Comparison of ENCODE assay signal across 30 mouse cellular contexts in the genomic region with DNA sequence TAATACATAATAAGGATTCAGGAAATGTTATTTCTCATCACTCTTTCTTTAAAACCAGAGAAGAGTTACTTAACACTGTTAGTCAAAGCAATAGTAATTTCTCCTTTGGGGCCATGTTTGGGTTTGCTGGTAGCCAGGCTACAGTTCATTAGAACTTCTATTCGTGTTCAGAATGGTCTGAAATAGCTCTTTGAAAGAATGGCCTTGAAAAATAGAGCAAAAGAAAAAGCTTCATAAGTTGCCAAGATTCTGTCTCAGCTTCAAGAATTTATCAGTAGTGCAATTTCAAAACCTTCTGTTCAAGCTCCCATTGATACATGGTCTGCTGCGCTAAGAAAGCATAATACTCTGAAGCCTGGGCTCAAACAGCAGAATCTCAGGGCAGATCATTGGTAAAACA. TPM values are rescaled to one million over a fixed set of nuclear protein-coding genes. Genes with fewer than 3 reads are reported as not detected.
DNase-seq lines count a peak whose midpoint lies in the region; ATAC-seq and TF ChIP-seq lines count a peak whose summit lies in the region.
"Had no signal": no experiment of that assay in that cellular context is flagged by ENCODE, and none has a peak within 500 bp of the region (broad histone marks: within the 10 kb centered on the region; RNA-seq: fewer than 3 reads in every experiment).

No protein-coding gene starts in this region.

- peak; percentile 43; the same call in 1 of the 2 replicates for ATAC-seq in forebrain, embryonic 16.5 days
- ATAC-seq in intestine, embryonic 14.5 days (replicated peaks; ENCODE audit: low FRiP score, low TSS enrichment, low read depth): no peak
- no peak for ATAC-seq in intestine, embryonic 15.5 days
- no peak for ATAC-seq in midbrain, postnatal 0 days (ENCODE audit: low FRiP score)
- no peak for ATAC-seq in midbrain, embryonic 16.5 days
- ATAC-seq: forebrain, embryonic 15.5 days; intestine, embryonic 16.5 days had no signal

- H3K4me3 ChIP-seq in forebrain, embryonic 16.5 days (replicated peaks; ENCODE audit: low read length): no peak overlapping the region
- H3K4me3 ChIP-seq in forebrain, embryonic 10.5 days: no peak overlapping the region
- no peak overlapping the region for H3K4me3 ChIP-seq in intestine, embryonic 14.5 days (ENCODE audit: low read depth, low read length)
- no peak overlapping the region for H3K4me3 ChIP-seq in intestine, embryonic 15.5 days (replicated peaks)
- H3K4me3 ChIP-seq in midbrain, postnatal 0 days (ENCODE audit: low read depth, low read length): no peak overlapping the region
- H3K4me3 ChIP-seq in midbrain, embryonic 16.5 days (ENCODE audit: low read depth, low read length): no peak overlapping the region
- H3K4me3 ChIP-seq: embryonic facial prominence, embryonic 10.5 days; embryonic facial prominence, embryonic 13.5 days; erythroblast, embryonic 14.5 days; forebrain, embryonic 15.5 days; heart, embryonic 12.5 days; heart, embryonic 15.5 days had no signal

- no peak for TF ChIP-seq CTCF in midbrain, postnatal 0 days (IDR thresholded peaks at IDR 0.05)

- 26% methylated on average over 2 of the region's 2 CpGs for WGBS in forebrain, embryonic 16.5 days
- WGBS in forebrain, embryonic 10.5 days: 91% methylated on average over 2 of the region's 2 CpGs
- 78% methylated on average over 2 of the region's 2 CpGs for WGBS in intestine, embryonic 14.5 days
- 81% methylated on average over 2 of the region's 2 CpGs for WGBS in intestine, embryonic 15.5 days
- WGBS in midbrain, postnatal 0 days: 80% methylated on average over 2 of the region's 2 CpGs
- WGBS in midbrain, embryonic 16.5 days: 83% methylated on average over 2 of the region's 2 CpGs

- no peak overlapping the region for H3K4me2 ChIP-seq in forebrain, embryonic 16.5 days (ENCODE audit: low read length)
- H3K4me2 ChIP-seq in intestine, embryonic 14.5 days (ENCODE audit: low read length): no peak overlapping the region
- H3K4me2 ChIP-seq in intestine, embryonic 15.5 days (replicated peaks): no peak overlapping the region
- no peak overlapping the region for H3K4me2 ChIP-seq in midbrain, postnatal 0 days (ENCODE audit: low read depth, low read length, poor library complexity, severe bottlenecking)
- H3K4me2 ChIP-seq in midbrain, embryonic 16.5 days (ENCODE audit: low read length): no peak overlapping the region
- H3K4me2 ChIP-seq: embryonic facial prominence, embryonic 13.5 days; forebrain, embryonic 15.5 days; heart, embryonic 12.5 days; heart, embryonic 15.5 days; hindbrain, embryonic 14.5 days had no signal

- no peaks in the 10 kb centered on the region for H3K27me3 ChIP-seq in forebrain, embryonic 16.5 days (replicated peaks; ENCODE audit: control insufficient read depth, insufficient read depth, low read length)
- H3K27me3 ChIP-seq in forebrain, embryonic 10.5 days (ENCODE audit: poor library complexity, severe bottlenecking): no peaks in the 10 kb centered on the region
- H3K27me3 ChIP-seq in intestine, embryonic 14.5 days (replicated peaks; ENCODE audit: control insufficient read depth, insufficient read depth, low read length): no peaks in the 10 kb centered on the region
- no peaks in the 10 kb centered on the region for H3K27me3 ChIP-seq in intestine, embryonic 15.5 days (replicated peaks)
- H3K27me3 ChIP-seq in midbrain, postnatal 0 days (ENCODE audit: insufficient read depth, low read length): no peaks in the 10 kb centered on the region
- no peaks in the 10 kb centered on the region for H3K27me3 ChIP-seq in midbrain, embryonic 16.5 days (ENCODE audit: control insufficient read depth, insufficient read depth, low read depth, low read length)
- H3K27me3 ChIP-seq: CH12.LX; embryonic facial prominence, embryonic 13.5 days; forebrain, embryonic 15.5 days; heart, embryonic 12.5 days; heart, embryonic 15.5 days had no signal

- H3K36me3 ChIP-seq in forebrain, embryonic 16.5 days (ENCODE audit: control insufficient read depth, insufficient read depth): peaks cover 7% of the 10 kb centered on the region; the same call in 1 of the 2 replicates
- peaks cover 83% of the 10 kb centered on the region for H3K36me3 ChIP-seq in forebrain, embryonic 10.5 days (replicated peaks)
- peaks cover 58% of the 10 kb centered on the region for H3K36me3 ChIP-seq in intestine, embryonic 14.5 days (ENCODE audit: control insufficient read depth, insufficient read depth, low read length)
- H3K36me3 ChIP-seq in intestine, embryonic 15.5 days: peaks cover 9% of the 10 kb centered on the region; the same call in 1 of the 2 replicates
- H3K36me3 ChIP-seq in midbrain, postnatal 0 days (ENCODE audit: insufficient read depth, low read length): peaks cover 13% of the 10 kb centered on the region; the same call in 1 of the 2 replicates
- peaks cover 7% of the 10 kb centered on the region for H3K36me3 ChIP-seq in midbrain, embryonic 16.5 days (ENCODE audit: control insufficient read depth, insufficient read depth, low read length)

- DNase-seq in forebrain, embryonic 10.5 days (ENCODE audit: extremely low spot score, low spot score): no peak
- peak; percentile 24 for DNase-seq in intestine, embryonic 14.5 days (ENCODE audit: low spot score)
- DNase-seq in midbrain, postnatal 0 days (ENCODE audit: low spot score): peak; percentile 20
- DNase-seq in embryo, embryonic 10 days (ENCODE audit: low spot score): no peak
- DNase-seq: adrenal gland, adult 8-10 months; adrenal gland, postnatal 25 days; B cell, adult 2 months; cerebellum, adult 11 months; cerebellum, adult 2 months; cerebellum, adult 9-11 months; cerebellum, postnatal 25 days; embryo, embryonic 11 days; gastrocnemius, postnatal 10 days; gastrocnemius, postnatal 36 days; heart, postnatal 10 days; heart, postnatal 36 days; kidney, adult 18-20 months had no signal

- no peak overlapping the region for H3K9ac ChIP-seq in forebrain, embryonic 16.5 days (replicated peaks; ENCODE audit: low read depth, low read length)
- no peak overlapping the region for H3K9ac ChIP-seq in intestine, embryonic 14.5 days (ENCODE audit: low read length)
- no peak overlapping the region for H3K9ac ChIP-seq in intestine, embryonic 15.5 days
- no peak overlapping the region for H3K9ac ChIP-seq in midbrain, postnatal 0 days (replicated peaks; ENCODE audit: low read length, poor library complexity, severe bottlenecking)
- H3K9ac ChIP-seq in midbrain, embryonic 16.5 days (ENCODE audit: low read depth, low read length): no peak overlapping the region
- H3K9ac ChIP-seq: embryonic facial prominence, embryonic 13.5 days; forebrain, embryonic 15.5 days; heart, embryonic 12.5 days; heart, embryonic 15.5 days; hindbrain, embryonic 14.5 days had no signal

- no peaks in the 10 kb centered on the region for H3K9me3 ChIP-seq in forebrain, embryonic 16.5 days (ENCODE audit: control insufficient read depth, low read length)
- H3K9me3 ChIP-seq in forebrain, embryonic 10.5 days: no peaks in the 10 kb centered on the region
- no peaks in the 10 kb centered on the region for H3K9me3 ChIP-seq in intestine, embryonic 14.5 days (ENCODE audit: control insufficient read depth, low read length)
- H3K9me3 ChIP-seq in intestine, embryonic 15.5 days: no peaks in the 10 kb centered on the region
- no peaks in the 10 kb centered on the region for H3K9me3 ChIP-seq in midbrain, postnatal 0 days (ENCODE audit: low read length)
- H3K9me3 ChIP-seq in midbrain, embryonic 16.5 days (replicated peaks; ENCODE audit: control insufficient read depth, low read length, poor library complexity, severe bottlenecking): no peaks in the 10 kb centered on the region
- H3K9me3 ChIP-seq: embryonic facial prominence, embryonic 10.5 days; embryonic facial prominence, embryonic 13.5 days; forebrain, embryonic 15.5 days; G1E; heart, embryonic 12.5 days; heart, embryonic 15.5 days had no signal

- no peak overlapping the region for H3K27ac ChIP-seq in forebrain, embryonic 16.5 days (ENCODE audit: low read length)
- no peak overlapping the region for H3K27ac ChIP-seq in forebrain, embryonic 10.5 days
- no peak overlapping the region for H3K27ac ChIP-seq in intestine, embryonic 14.5 days (ENCODE audit: low read depth)
- no peak overlapping the region for H3K27ac ChIP-seq in intestine, embryonic 15.5 days
- no peak overlapping the region for H3K27ac ChIP-seq in midbrain, postnatal 0 days (ENCODE audit: low read depth, low read length)
- H3K27ac ChIP-seq in midbrain, embryonic 16.5 days (ENCODE audit: low read length): no peak overlapping the region
- H3K27ac ChIP-seq: embryonic facial prominence, embryonic 10.5 days; embryonic facial prominence, embryonic 13.5 days; heart, embryonic 15.5 days; hindbrain, embryonic 14.5 days had no signal

- peaks cover 6% of the 10 kb centered on the region for H3K4me1 ChIP-seq in forebrain, embryonic 16.5 days (replicated peaks; ENCODE audit: control insufficient read depth, insufficient read depth, low read length)
- no peaks in the 10 kb centered on the region for H3K4me1 ChIP-seq in forebrain, embryonic 10.5 days
- no peaks in the 10 kb centered on the region for H3K4me1 ChIP-seq in intestine, embryonic 14.5 days (replicated peaks; ENCODE audit: control insufficient read depth, insufficient read depth, low read length)
- H3K4me1 ChIP-seq in intestine, embryonic 15.5 days (replicated peaks): no peaks in the 10 kb centered on the region
- H3K4me1 ChIP-seq in midbrain, postnatal 0 days (ENCODE audit: insufficient read depth, low read length): no peaks in the 10 kb centered on the region
- no peaks in the 10 kb centered on the region for H3K4me1 ChIP-seq in midbrain, embryonic 16.5 days (ENCODE audit: control insufficient read depth, insufficient read depth, low read length)
- H3K4me1 ChIP-seq: embryonic facial prominence, embryonic 10.5 days; embryonic facial prominence, embryonic 13.5 days; heart, embryonic 12.5 days had no signal

RNA-seq across cellular contexts. Expression of a gene that starts 11.3 kb away (rescaled TPM):
- 3.7 and 5.8 TPM in 2 replicates for polyA plus RNA-seq in forebrain, embryonic 16.5 days (2015; fragmentation: Nextera tagmentation; extraction: Ambion mirVana)
- 10.3 and 11.2 TPM in 2 replicates for polyA plus RNA-seq in forebrain, embryonic 10.5 days (2016; fragmentation: Nextera tagmentation; extraction: Ambion mirVana)
- polyA plus RNA-seq in intestine, embryonic 14.5 days (2014; fragmentation: Nextera tagmentation; extraction: Ambion mirVana): 9.4 and 9.7 TPM in 2 replicates
- 9.6 TPM in 2 replicates for polyA plus RNA-seq in intestine, embryonic 15.5 days (2015; fragmentation: Nextera tagmentation; extraction: Ambion mirVana)
- 2.7 and 4.3 TPM in 2 replicates for total RNA-seq in midbrain, postnatal 0 days (2014; rRNA removed)
- polyA plus RNA-seq in midbrain, postnatal 0 days (2015; fragmentation: Nextera tagmentation; extraction: Ambion mirVana): 4.7 and 5.0 TPM in 2 replicates
- polyA plus RNA-seq in midbrain, embryonic 16.5 days (2015; fragmentation: Nextera tagmentation; extraction: Ambion mirVana): 5.7 and 5.9 TPM in 2 replicates

Comparison
In these comparisons a context has a peak if more than half of its experiments do, and no peak if none do; other contexts are left out.
1. DNase-seq: peak in intestine, embryonic 14.5 days (single experiment) and midbrain, postnatal 0 days (single experiment); none in forebrain, embryonic 10.5 days (single experiment) and embryo, embryonic 10 days (single experiment).